Mouse (Mus musculus) forebrain, embryonic 16.5 days (tissue): ENCODE data around the gene Cad. TPM values are rescaled to one million over a fixed set of nuclear protein-coding genes. Genes with fewer than 3 reads are reported as not detected.
"Not testable (repeated sequence)": the region's sequence is repeated elsewhere in the genome, so short reads cannot be mapped to it uniquely, and the experiment has no call there.

Experiments
- ATAC-seq: fragments of 200-750 bp; cut with Nextera tagmentation; 2 replicates; pipeline ENCODE4 v1.8.0; 2017; ENCODE audit warnings: mild to moderate bottlenecking, moderate library complexity
- H3K27ac ChIP-seq: fragments of 300-500 bp; sonication (generic); 2 replicates; pipeline ENCODE4 v1.5.1; 2014; ENCODE audit warnings: low read length, control low read depth
- H3K27me3 ChIP-seq: fragments of 300-500 bp; sonication (generic); replicated peaks from 2 replicates; pipeline ENCODE4 v1.6.1; 2014; ENCODE audit warnings: low read length; ENCODE audit not compliant: control insufficient read depth, insufficient read depth
- H3K36me3 ChIP-seq: fragments of 300-500 bp; sonication (generic); 2 replicates; pipeline ENCODE4 v1.6.1; 2014; ENCODE audit not compliant: control insufficient read depth, insufficient read depth
- H3K4me1 ChIP-seq: fragments of 300-500 bp; sonication (generic); replicated peaks from 2 replicates; pipeline ENCODE4 v1.6.1; 2014; ENCODE audit warnings: low read length; ENCODE audit not compliant: control insufficient read depth, insufficient read depth
- H3K4me2 ChIP-seq: fragments of 300-500 bp; sonication (generic); 2 replicates; pipeline ENCODE4 v1.6.1; 2014; ENCODE audit warnings: mild to moderate bottlenecking, low read length, control low read depth
- H3K4me3 ChIP-seq: fragments of 300-500 bp; sonication (generic); replicated peaks from 2 replicates; pipeline ENCODE4 v1.5.1; 2014; ENCODE audit warnings: mild to moderate bottlenecking, low read length, control low read depth
- H3K9ac ChIP-seq: fragments of 300-500 bp; sonication (generic); replicated peaks from 2 replicates; pipeline ENCODE4 v1.6.1; 2014; ENCODE audit warnings: low read depth, low read length, control low read depth
- H3K9me3 ChIP-seq: fragments of 300-500 bp; sonication (generic); 2 replicates; pipeline ENCODE4 v1.6.1; 2016; ENCODE audit warnings: low read length; ENCODE audit not compliant: control insufficient read depth
- WGBS: fragments of 180-500 bp; shearing (Covaris S2); extraction: QIAGEN DNeasy Blood & Tissue Kit; methylation state at CpG from one replicate; pipeline ENCODE4 v1.1.7; 2014; 5-methylcytosine and 5-hydroxymethylcytosine counted together
- polyA plus RNA-seq: library from polyadenylated mRNA; unstranded; fragments of >200 nt; fragmentation: Nextera tagmentation; extraction: Ambion mirVana; gene quantifications from 2 replicates; pipeline ENCODE4 v1.2.1, GENCODE M21; 2015

Cad gene
- polyA plus RNA-seq, 1 experiment from 2014 or later, result 19.8 TPM

- not testable (repeated sequence) for H3K27ac ChIP-seq
- H3K4me2 ChIP-seq, result peak overlapping the region; percentile 92
Observed at GRCm38 (mm10) chr5:31053728-31054127, 852 bp upstream of the Cad start.

GRCm38 (mm10) chr5:31055216-31056140 is 898 bp downstream of the Cad start:
- Histone ChIP-seq H3K9me3 (no peaks in the 10 kb centered on the region), H3K9ac (peak overlapping the region; percentile 85), H3K36me3 (no peaks in the 10 kb centered on the region; the same call in 1 of the 2 replicates), H3K27me3 (no peaks in the 10 kb centered on the region), H3K4me2 (peak overlapping the region; percentile 92), H3K4me3 (peak overlapping the region; percentile 80), H3K4me1 (peaks cover 15% of the 10 kb centered on the region), H3K27ac (no peak overlapping the region; the same call in 1 of the 2 replicates)
- WGBS, result 24% methylated on average over 19 of the region's 19 CpGs
- ATAC-seq, result no peak

More at GRCm38 (mm10) chr5:31053728-31054127, 852 bp upstream of the Cad start:
- ATAC-seq, H3K9ac ChIP-seq, H3K36me3 ChIP-seq, H3K27me3 ChIP-seq, H3K9me3 ChIP-seq: not testable (repeated sequence)
- Histone ChIP-seq H3K4me1 (peaks cover 21% of the 10 kb centered on the region), H3K4me3 (peak overlapping the region; percentile 80)
- WGBS, result 47% methylated on average over 4 of the region's 4 CpGs

- no peak for ATAC-seq
Observed at GRCm38 (mm10) chr5:31069810-31070209, 15.2 kb downstream of the Cad start.

GRCm38 (mm10) chr5:31071059-31071458 is 16.5 kb downstream of the Cad start:
- H3K36me3 ChIP-seq, result peaks cover 37% of the 10 kb centered on the region
- no peak overlapping the region for H3K4me2 ChIP-seq
- H3K4me3 ChIP-seq, result no peak overlapping the region
- no peaks in the 10 kb centered on the region for H3K27me3 ChIP-seq
- no peak for ATAC-seq
- no peak overlapping the region for H3K9ac ChIP-seq
- H3K4me1 ChIP-seq, result no peaks in the 10 kb centered on the region
- no peaks in the 10 kb centered on the region for H3K9me3 ChIP-seq
- WGBS, result 92% methylated on average over 2 of the region's 2 CpGs
- no peak overlapping the region for H3K27ac ChIP-seq

More at GRCm38 (mm10) chr5:31069810-31070209, 15.2 kb downstream of the Cad start:
- Histone ChIP-seq H3K4me2 (no peak overlapping the region), H3K4me1 (no peaks in the 10 kb centered on the region), H3K9me3 (no peaks in the 10 kb centered on the region), H3K9ac (no peak overlapping the region), H3K4me3 (no peak overlapping the region), H3K27me3 (no peaks in the 10 kb centered on the region), H3K27ac (no peak overlapping the region), H3K36me3 (peaks cover 35% of the 10 kb centered on the region)
- WGBS, result 99% methylated on average over 3 of the region's 3 CpGs

- 95% methylated on average over 11 of the region's 11 CpGs for WGBS
- Histone ChIP-seq H3K9ac (no peak overlapping the region), H3K27ac (no peak overlapping the region), H3K9me3 (no peaks in the 10 kb centered on the region), H3K27me3 (no peaks in the 10 kb centered on the region), H3K4me3 (no peak overlapping the region), H3K4me1 (no peaks in the 10 kb centered on the region), H3K4me2 (no peak overlapping the region), H3K36me3 (peaks cover 37% of the 10 kb centered on the region)
- ATAC-seq, result no peak
Observed at GRCm38 (mm10) chr5:31071821-31072220, 17.2 kb downstream of the Cad start.

GRCm38 (mm10) chr5:31073176-31073575 is 18.6 kb downstream of the Cad start:
- H3K27ac ChIP-seq, result no peak overlapping the region
- no peaks in the 10 kb centered on the region for H3K4me1 ChIP-seq
- no peak overlapping the region for H3K4me3 ChIP-seq
- no peak overlapping the region for H3K9ac ChIP-seq
- no peak overlapping the region for H3K4me2 ChIP-seq
- H3K9me3 ChIP-seq, result no peaks in the 10 kb centered on the region
- no peak for ATAC-seq
- H3K36me3 ChIP-seq, result peaks cover 34% of the 10 kb centered on the region
- H3K27me3 ChIP-seq, result no peaks in the 10 kb centered on the region
- 95% methylated on average over 12 of the region's 12 CpGs for WGBS

- peaks cover 25% of the 10 kb centered on the region for H3K36me3 ChIP-seq
- no peak overlapping the region for H3K4me2 ChIP-seq
- H3K27ac ChIP-seq, result no peak overlapping the region
- peaks cover 10% of the 10 kb centered on the region for H3K4me1 ChIP-seq
- no peak overlapping the region for H3K9ac ChIP-seq
- 91% methylated on average over 13 of the region's 13 CpGs for WGBS
- no peaks in the 10 kb centered on the region for H3K27me3 ChIP-seq
- H3K4me3 ChIP-seq, result no peak overlapping the region
- H3K9me3 ChIP-seq, result no peaks in the 10 kb centered on the region
- ATAC-seq, result no peak
Observed at GRCm38 (mm10) chr5:31076346-31076745, 21.8 kb downstream of the Cad start.

- H3K36me3 ChIP-seq, result peaks cover 8% of the 10 kb centered on the region
- 76% methylated on average over 13 of the region's 13 CpGs for WGBS
- no peak for ATAC-seq
Observed at GRCm38 (mm10) chr5:31080059-31080794, 25.6 kb downstream of the Cad start.

GRCm38 (mm10) chr5:31080795-31081164 is 26.2 kb downstream of the Cad start:
- H3K27ac ChIP-seq, result no peak overlapping the region
- no peak for ATAC-seq
- H3K9me3 ChIP-seq, result no peaks in the 10 kb centered on the region
- WGBS, result 82% methylated on average over 3 of the region's 3 CpGs
- no peak overlapping the region for H3K9ac ChIP-seq
- peaks cover 10% of the 10 kb centered on the region for H3K4me1 ChIP-seq
- H3K36me3 ChIP-seq, result peaks cover 8% of the 10 kb centered on the region
- no peak overlapping the region for H3K4me2 ChIP-seq
- H3K27me3 ChIP-seq, result no peaks in the 10 kb centered on the region
- H3K4me3 ChIP-seq, result no peak overlapping the region

More at GRCm38 (mm10) chr5:31080059-31080794, 25.6 kb downstream of the Cad start:
- Histone ChIP-seq H3K9ac (no peak overlapping the region), H3K9me3 (no peaks in the 10 kb centered on the region), H3K27ac (0 out of 2 replicates have a peak overlapping the region, but pooled peaks have one; percentile 24), H3K4me2 (no peak overlapping the region), H3K4me1 (peaks cover 10% of the 10 kb centered on the region), H3K4me3 (no peak overlapping the region), H3K27me3 (no peaks in the 10 kb centered on the region)
